Mouse (Mus musculus) thymus, postnatal 10 days (tissue): ENCODE results near the gene Cwh43.
A peak's percentile ranks its signal among the peaks of the same experiment; 100 is the strongest.

Experiments used
- DNase-seq, 2 experiments: peaks; one replicate each; pipeline ENCODE4 v3.0.0; 2021; ENCODE audit warnings: low spot score in 2 of 2

The Cwh43 gene

DNA sequence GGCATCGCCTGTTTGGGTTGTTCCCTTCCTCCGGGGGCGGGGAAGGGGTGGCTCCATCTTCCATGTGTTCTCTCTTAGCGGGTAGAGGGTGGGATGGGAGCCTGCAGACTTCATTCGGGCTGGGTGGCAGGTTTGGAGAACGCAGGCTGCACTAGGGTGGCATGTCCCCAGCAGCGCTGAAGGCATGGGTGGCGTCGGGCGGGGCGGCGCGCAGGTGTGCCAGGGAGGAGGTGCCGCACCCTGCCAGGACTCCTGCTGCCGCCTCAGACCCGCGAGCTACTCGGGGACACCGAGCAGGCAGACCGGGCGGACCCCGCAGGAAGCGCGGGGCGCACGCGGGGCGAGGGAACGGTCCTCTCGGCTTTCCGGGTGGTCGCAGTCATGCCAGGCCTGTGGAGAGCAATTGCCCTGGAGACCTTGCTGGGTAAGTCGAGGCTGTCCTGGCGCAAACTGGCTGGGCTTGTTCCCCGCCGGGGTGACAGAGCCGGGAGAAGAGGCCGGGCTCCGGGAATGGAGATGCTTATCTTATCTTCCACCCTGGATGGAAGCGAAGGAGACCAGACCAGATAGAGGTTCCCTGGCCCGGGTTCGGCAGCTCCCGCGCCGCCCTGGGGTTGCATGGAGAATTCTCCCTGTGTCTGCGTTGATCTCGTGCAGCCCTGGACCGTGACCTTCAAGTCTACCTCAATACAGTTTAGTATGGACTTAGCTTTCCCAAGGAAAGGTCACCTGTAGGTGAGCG is at the start of gene Cwh43:
Gene Cwh43 (plus strand): TSS at position 95 of the 742 bp plus-strand sequence.
- no peak for DNase-seq

- no peak for DNase-seq
Observed at GRCm38 (mm10) chr5:73359134-73359751, 46.6 kb upstream of the Cwh43 start.

GRCm38 (mm10) chr5:73359752-73360141 is 46.1 kb upstream of the Cwh43 start:
- DNase-seq = no peak

DNA sequence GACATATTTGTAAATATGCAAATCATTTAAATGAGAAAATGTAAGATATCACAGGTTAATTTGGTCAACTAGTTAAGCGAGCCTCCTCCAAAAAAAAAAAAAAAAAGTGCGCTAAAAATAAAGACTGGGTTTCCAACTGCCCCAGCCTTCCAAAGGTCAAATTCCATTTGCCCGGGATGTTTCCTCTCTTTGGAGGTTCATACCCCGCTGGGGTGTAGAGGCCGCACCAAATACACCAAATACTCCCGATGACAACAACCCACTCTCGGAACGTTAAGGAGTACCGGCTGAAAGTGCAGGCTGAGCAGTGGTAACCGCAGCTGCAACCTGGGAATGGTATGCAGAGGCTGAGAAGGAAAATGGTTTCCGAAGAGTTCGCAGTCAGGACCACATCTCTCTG is 45.6 kb upstream of the Cwh43 start:
- no peak for DNase-seq

- DNase-seq = no peak
Observed at GRCm38 (mm10) chr5:73362338-73362737, 43.5 kb upstream of the Cwh43 start.

GRCm38 (mm10) chr5:73362791-73363190 is 43.1 kb upstream of the Cwh43 start:
- DNase-seq = no peak

GRCm38 (mm10) chr5:73364107-73364864 is 41.6 kb upstream of the Cwh43 start:
- DNase-seq = no peak

GRCm38 (mm10) chr5:73367906-73368305 is 38.0 kb upstream of the Cwh43 start:
- DNase-seq = no peak

DNA sequence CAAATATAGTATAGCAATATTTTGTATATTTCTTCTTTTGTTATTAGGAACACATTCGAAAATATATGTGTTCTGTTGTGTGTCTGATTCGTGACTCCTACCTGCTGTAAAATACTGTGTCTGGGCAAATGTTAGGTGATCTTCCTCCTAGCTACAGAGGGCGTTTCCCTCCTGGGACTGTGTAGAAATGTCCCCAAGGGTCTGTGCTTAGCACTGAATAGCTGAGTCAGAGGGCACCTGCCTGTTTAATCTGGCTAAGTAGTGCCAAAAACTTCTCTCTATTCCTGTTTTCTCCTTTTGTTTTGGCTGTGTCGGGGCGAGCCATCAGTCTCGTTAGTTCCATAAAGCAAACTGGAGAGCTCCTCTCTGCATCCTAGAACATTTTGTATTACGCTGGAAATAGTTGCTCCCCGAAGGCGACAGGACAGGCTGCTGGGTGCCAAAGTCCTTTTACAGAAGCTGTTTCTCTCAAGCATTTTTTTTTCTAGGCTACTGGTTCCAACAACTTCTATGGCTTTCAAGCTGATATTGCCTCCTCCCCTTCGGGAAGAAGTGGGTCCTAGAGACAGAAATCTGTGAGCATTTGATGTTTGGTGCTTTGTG is 36.9 kb upstream of the Cwh43 start:
- no peak for DNase-seq

DNA sequence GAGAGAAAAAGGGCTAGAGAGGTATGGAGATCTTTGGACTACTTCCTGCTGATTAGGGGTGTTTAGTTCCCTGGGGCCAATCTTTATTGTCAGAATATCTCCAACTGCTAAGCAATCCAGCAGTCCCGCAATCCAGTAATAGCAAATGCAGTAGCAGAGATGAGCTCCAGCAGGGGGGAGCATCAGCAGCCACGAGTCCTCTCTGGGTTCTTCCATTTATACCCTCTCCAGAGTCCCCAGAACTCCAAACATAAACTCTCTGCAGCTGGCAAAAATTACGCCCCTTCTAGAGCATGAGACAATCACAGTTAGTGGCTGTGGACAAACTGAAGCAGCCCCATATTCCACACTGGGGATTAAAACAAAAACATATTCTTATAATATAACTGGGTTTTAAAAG is 36.1 kb upstream of the Cwh43 start:
- no peak for DNase-seq

- no peak for DNase-seq
Observed at GRCm38 (mm10) chr5:73372601-73373000, 33.3 kb upstream of the Cwh43 start.

GRCm38 (mm10) chr5:73373184-73373583 is 32.7 kb upstream of the Cwh43 start:
- DNase-seq = no peak

GRCm38 (mm10) chr5:73376041-73376440 is 29.8 kb upstream of the Cwh43 start:
- DNase-seq = no peak

- no peak for DNase-seq
Observed at GRCm38 (mm10) chr5:73376491-73376890, 29.4 kb upstream of the Cwh43 start.

- peak; percentile 51 to 85 for DNase-seq
Observed at GRCm38 (mm10) chr5:73379908-73380307, 26.0 kb upstream of the Cwh43 start.

DNA sequence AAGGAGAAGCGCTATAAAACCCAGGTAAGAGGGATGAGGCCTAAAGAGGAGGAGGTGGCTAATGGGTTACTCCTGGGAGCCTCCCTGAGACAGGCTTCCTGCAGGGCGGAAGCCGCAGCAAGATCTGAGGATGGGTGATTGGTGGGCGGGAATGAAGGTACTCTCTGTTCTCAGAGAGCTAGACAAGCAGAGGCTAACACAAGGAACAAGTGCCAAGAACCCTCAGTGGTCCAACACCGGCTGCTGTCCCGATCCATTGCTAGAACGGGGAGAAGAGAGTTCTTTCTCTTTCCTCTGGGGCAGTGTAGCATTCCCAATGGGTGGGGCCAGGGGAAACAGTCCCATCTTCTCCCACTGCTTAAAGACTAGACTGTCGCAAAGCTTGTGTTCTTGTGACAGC is 25.0 kb upstream of the Cwh43 start:
- DNase-seq = no peak

DNA sequence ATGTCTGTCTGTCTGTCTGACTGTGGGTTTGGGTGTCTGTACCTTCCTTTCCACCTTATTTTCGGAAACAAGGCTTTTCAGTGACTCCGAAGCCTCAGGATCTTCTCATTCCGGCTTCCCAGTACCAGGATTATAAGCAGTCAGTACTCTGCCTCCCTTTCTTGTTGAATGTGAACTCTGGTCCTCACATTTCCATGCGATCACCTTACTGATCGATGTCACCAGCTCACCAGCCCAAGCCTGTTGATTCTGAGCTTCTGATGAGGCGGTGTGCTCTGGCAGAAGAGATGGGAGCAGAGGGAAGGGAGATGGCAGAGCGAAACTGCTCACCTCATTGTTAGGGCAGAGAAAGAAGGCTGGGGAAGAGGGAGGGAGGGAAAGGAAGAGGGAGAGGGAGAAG is 24.4 kb upstream of the Cwh43 start:
- no peak for DNase-seq

DNA sequence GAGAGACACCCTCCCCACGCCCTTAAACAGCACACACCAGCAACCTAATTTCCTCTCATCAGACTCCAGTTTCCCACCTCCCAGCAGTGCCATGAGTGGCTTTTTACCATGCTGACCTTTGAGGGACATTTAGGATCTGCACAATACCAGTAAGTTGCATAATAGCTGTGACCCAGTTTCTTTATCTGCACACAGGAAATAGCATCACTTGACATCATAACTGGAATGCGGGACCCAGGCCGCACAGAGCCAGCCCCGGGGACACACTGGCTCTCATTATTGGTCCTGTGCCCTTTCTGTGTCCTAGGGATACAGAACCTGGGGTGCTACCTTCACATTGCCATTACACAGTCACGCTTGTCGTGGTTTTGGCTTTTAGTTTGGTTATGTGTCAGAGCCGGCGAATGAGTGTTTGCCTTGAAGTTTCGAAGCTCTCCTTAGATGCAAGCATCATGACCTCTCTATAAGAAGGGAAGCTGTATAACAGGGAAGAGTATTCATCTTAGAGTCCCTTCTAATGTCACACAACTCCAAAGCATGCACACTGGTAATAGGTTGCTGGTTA is 23.8 kb upstream of the Cwh43 start:
- no peak for DNase-seq

DNA sequence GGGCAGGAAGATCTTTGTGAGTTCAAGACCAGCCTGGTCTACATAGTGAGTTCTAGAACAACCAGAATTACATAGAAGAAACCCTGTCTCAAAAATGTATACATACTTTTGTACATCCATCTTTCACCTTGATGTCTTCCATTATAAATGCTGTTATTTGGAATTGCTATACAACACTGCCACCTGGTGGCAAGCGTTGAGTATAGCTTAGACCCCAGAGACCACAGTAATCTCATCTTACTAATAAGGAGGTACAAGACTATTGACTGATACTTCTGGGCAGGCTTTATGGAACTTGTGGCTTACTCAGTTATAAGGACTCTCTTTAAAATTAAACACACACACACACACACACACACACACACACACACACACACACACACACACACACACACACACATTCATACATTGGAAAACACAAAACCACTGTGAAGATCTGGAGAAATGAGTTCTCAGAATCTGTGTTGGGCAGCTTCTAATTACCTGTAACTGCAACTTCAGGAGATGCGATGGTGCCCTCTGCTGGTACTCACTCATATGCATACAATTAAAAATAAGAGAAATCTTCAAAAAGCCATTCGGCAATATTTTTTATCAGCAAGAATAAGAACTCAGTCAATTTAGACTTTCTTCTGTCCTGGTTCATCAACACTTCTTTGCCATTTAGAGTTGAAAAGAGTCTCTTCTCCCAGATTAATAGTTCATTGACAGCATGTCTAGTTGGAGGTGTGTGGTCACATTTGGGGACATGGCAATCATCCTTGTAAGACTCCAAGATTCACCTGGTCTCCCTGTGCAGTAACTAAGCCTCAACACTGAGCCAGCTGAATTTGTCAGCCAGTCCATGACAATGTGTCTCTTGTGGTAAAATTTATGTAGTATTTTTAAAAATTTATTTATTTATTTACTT is 22.9 kb upstream of the Cwh43 start:
- DNase-seq = peak; percentile 48 to 75

DNA sequence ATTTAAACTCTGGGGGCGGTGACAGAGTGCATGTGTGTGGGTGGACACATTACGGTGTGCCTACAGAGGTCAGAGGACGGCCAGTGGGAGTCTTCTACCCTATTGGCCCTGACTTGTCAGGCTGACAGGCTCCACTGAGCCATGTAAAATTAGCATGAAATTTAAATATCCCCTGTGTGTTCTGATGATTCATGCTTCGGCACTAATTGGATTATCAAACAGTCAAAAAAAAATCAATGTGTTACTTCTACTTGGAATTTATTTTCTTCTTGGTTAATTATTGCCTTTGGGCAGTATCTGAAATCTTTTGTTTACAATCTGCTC is 22.3 kb upstream of the Cwh43 start:
- DNase-seq = no peak

GRCm38 (mm10) chr5:73393041-73393440 is 12.8 kb upstream of the Cwh43 start:
- no peak for DNase-seq
